ENCODE assay signal across 16 mouse cellular contexts in the genomic region with DNA sequence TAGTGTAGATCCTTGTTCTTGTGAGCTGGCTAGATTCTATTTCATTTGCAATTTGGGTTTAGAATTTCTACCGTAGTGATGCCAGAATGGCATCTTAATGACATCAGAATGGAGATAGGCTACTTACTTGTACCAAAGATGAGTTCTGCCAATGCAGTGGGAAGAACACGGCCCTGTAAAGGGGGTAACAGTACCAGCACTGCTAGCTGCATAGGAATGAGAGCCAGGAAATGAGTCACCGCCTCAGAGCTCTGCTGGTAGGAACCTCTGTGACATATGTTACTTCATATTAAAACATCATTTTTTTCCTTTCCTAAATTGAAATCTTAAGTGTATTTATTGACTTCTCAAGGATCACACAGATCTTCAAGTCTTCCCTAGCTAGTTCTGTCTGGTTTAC.
DNase-seq lines count a peak whose midpoint lies in the region; ATAC-seq and TF ChIP-seq lines count a peak whose summit lies in the region.
"Had no signal": no experiment of that assay in that cellular context is flagged by ENCODE, and none has a peak within 500 bp of the region (broad histone marks: within the 10 kb centered on the region; RNA-seq: fewer than 3 reads in every experiment).

No protein-coding gene starts in this region.

- no peaks in the 10 kb centered on the region for H3K27me3 ChIP-seq in forebrain, embryonic 14.5 days (replicated peaks; ENCODE audit: control insufficient read depth, insufficient read depth, low read length)
- H3K27me3 ChIP-seq in forebrain, embryonic 10.5 days (ENCODE audit: poor library complexity, severe bottlenecking) = no peaks in the 10 kb centered on the region
- no peaks in the 10 kb centered on the region for H3K27me3 ChIP-seq in C2C12 (ENCODE audit: control insufficient read depth, insufficient read depth, insufficient read length)
- H3K27me3 ChIP-seq: hindbrain, embryonic 13.5 days had no signal

- no peak overlapping the region for H3ac ChIP-seq in C2C12 (ENCODE audit: control insufficient read depth, insufficient read length, low read depth)

- TF ChIP-seq CTCF in C2C12 (IDR thresholded peaks at IDR 0.05; ENCODE audit: control insufficient read depth, insufficient read depth, insufficient read length) = no peak
- no peak for TF ChIP-seq CTCF in embryonic fibroblast, embryonic 13.5 days (IDR thresholded peaks at IDR 0.05; ENCODE audit: borderline replicate concordance, insufficient read depth, low read length)

- no peak for ATAC-seq in forebrain, embryonic 14.5 days
- ATAC-seq: intestine, embryonic 16.5 days had no signal

- no peak overlapping the region for H3K9ac ChIP-seq in forebrain, embryonic 14.5 days (ENCODE audit: low read length)
- H3K9ac ChIP-seq: hindbrain, embryonic 13.5 days had no signal

- H3K9me3 ChIP-seq in forebrain, embryonic 14.5 days (replicated peaks; ENCODE audit: control insufficient read depth, low read length) = no peaks in the 10 kb centered on the region
- H3K9me3 ChIP-seq in forebrain, embryonic 10.5 days = no peaks in the 10 kb centered on the region
- H3K9me3 ChIP-seq: hindbrain, embryonic 13.5 days had no signal

- no peaks in the 10 kb centered on the region for H3K36me3 ChIP-seq in forebrain, embryonic 14.5 days (ENCODE audit: control insufficient read depth, insufficient read depth, low read length)
- no peaks in the 10 kb centered on the region for H3K36me3 ChIP-seq in forebrain, embryonic 10.5 days (replicated peaks)
- H3K36me3 ChIP-seq in C2C12 (ENCODE audit: control insufficient read depth, insufficient read depth) = peaks cover 3% of the 10 kb centered on the region

- DNase-seq in forebrain, embryonic 14.5 days (ENCODE audit: low spot score) = peak; percentile 40
- no peak for DNase-seq in forebrain, embryonic 10.5 days (ENCODE audit: extremely low spot score, low spot score)
- peak; percentile 49 for DNase-seq in layer of hippocampus, adult 9-11 months
- DNase-seq in layer of hippocampus, postnatal 10 days (ENCODE audit: low spot score in 2 of 2) = no peak
- no peak for DNase-seq in gastrocnemius, adult 18-20 months (ENCODE audit: low spot score)
- DNase-seq in embryo, embryonic 11 days = no peak
- DNase-seq: heart, adult 2 months; lung, postnatal 14 days; right cerebral cortex, postnatal 25 days; thymus, postnatal 4 days had no signal

- 55% methylated on average over 3 of the region's 3 CpGs for WGBS in forebrain, embryonic 14.5 days
- WGBS in forebrain, embryonic 10.5 days = 90% methylated on average over 3 of the region's 3 CpGs

- H3K79me2 ChIP-seq in C2C12 (ENCODE audit: control insufficient read depth, insufficient read depth) = no peaks in the 10 kb centered on the region

- no peak for TF ChIP-seq POLR2A in embryonic fibroblast, embryonic 13.5 days (IDR thresholded peaks at IDR 0.05; ENCODE audit: low read depth, low read length)

- H3K4me1 ChIP-seq in forebrain, embryonic 14.5 days (ENCODE audit: control insufficient read depth, insufficient read depth, low read length) = peaks cover 5% of the 10 kb centered on the region; the same call in 1 of the 2 replicates
- H3K4me1 ChIP-seq in forebrain, embryonic 10.5 days = peaks cover 13% of the 10 kb centered on the region
- H3K4me1 ChIP-seq in embryonic fibroblast, embryonic 13.5 days (ENCODE audit: control insufficient read depth, insufficient read depth, low read length) = peaks cover 7% of the 10 kb centered on the region

- H3K79me3 ChIP-seq in C2C12 (ENCODE audit: low read depth) = no peaks in the 10 kb centered on the region

- no peak overlapping the region for H3K4me2 ChIP-seq in forebrain, embryonic 14.5 days (ENCODE audit: low read length)
- H3K4me2 ChIP-seq: hindbrain, embryonic 13.5 days; midbrain, embryonic 11.5 days had no signal

- no peak overlapping the region for H3K4me3 ChIP-seq in forebrain, embryonic 14.5 days (ENCODE audit: low read depth, low read length)
- no peak overlapping the region for H3K4me3 ChIP-seq in forebrain, embryonic 10.5 days
- no peak overlapping the region for H3K4me3 ChIP-seq in C2C12 (ENCODE audit: insufficient read depth, poor library complexity, severe bottlenecking)
- no peak overlapping the region for H3K4me3 ChIP-seq in embryonic fibroblast, embryonic 13.5 days (ENCODE audit: insufficient read depth, low read length)
- H3K4me3 ChIP-seq: heart, adult 2 months; hindbrain, embryonic 13.5 days had no signal

- H3K27ac ChIP-seq in forebrain, embryonic 14.5 days (ENCODE audit: low read depth, low read length) = no peak overlapping the region
- no peak overlapping the region for H3K27ac ChIP-seq in forebrain, embryonic 10.5 days
- H3K27ac ChIP-seq in embryonic fibroblast, embryonic 13.5 days (ENCODE audit: insufficient read depth, low read length) = peak overlapping the region; percentile 25; the same call in 1 of the 2 replicates
- H3K27ac ChIP-seq: heart, adult 2 months; hindbrain, embryonic 13.5 days; kidney, postnatal 0 days had no signal

TF ChIP-seq in C2C12, 6 proteins besides CTCF, POLR2A, EP300 and RAD21:
- peak; percentile 16 for TF ChIP-seq FOSL1 (IDR thresholded peaks at IDR 0.05; ENCODE audit: insufficient read depth, low read length, poor library complexity, severe bottlenecking)
- TF ChIP-seq USF1 (IDR thresholded peaks at IDR 0.05; ENCODE audit: low read depth) = no peak
- no peak for TF ChIP-seq MAX (IDR thresholded peaks at IDR 0.05)

Comparison
In these comparisons a context has a peak if more than half of its experiments do, and no peak if none do; other contexts are left out.
1. DNase-seq: peak in forebrain, embryonic 14.5 days (single experiment) and layer of hippocampus, adult 9-11 months (single experiment); none in forebrain, embryonic 10.5 days (single experiment), layer of hippocampus, postnatal 10 days (0 of 2), gastrocnemius, adult 18-20 months (single experiment) and embryo, embryonic 11 days (single experiment).